In the genomic region with DNA sequence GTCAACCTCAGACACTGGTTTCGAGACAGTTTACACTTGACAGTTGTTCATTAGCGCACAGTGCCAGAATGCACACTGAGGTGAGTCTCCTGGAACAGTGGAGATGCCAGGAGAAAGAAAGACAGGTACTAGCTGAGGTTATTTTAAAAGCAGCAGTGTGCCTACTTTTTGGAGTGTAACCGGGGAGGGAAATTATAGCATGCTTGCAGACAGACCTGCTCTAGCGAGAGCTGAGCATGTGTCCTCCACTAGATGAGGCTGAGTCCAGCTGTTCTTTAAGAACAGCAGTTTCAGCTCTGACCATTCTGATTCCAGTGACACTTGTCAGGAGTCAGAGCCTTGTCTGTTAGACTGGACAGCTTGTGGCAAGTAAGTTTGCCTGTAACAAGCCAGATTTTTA, we compare ENCODE assay signal across 12 mouse cellular contexts. TPM values are rescaled to one million over a fixed set of nuclear protein-coding genes. Genes with fewer than 3 reads are reported as not detected.
DNase-seq lines count a peak whose midpoint lies in the region; ATAC-seq and TF ChIP-seq lines count a peak whose summit lies in the region.
"Had no signal": no experiment of that assay in that cellular context is flagged by ENCODE, and none has a peak within 500 bp of the region (broad histone marks: within the 10 kb centered on the region; RNA-seq: fewer than 3 reads in every experiment).

No protein-coding gene starts in this region.

- peaks cover 8% of the 10 kb centered on the region for H3K4me1 ChIP-seq in heart, adult 2 months (ENCODE audit: control insufficient read depth, insufficient read depth, low read length)
- H3K4me1 ChIP-seq in lung, adult 2 months (ENCODE audit: control insufficient read depth, insufficient read depth, low read length): no peaks in the 10 kb centered on the region
- H3K4me1 ChIP-seq in hindbrain, embryonic 13.5 days (replicated peaks): peaks cover 13% of the 10 kb centered on the region
- peaks cover 6% of the 10 kb centered on the region; the same call in 1 of the 2 replicates for H3K4me1 ChIP-seq in stomach, embryonic 15.5 days
- 0 out of 2 replicates have a peak, but pooled peaks cover 7% of the 10 kb centered on the region for H3K4me1 ChIP-seq in liver, embryonic 12.5 days

- H3K27ac ChIP-seq in heart, adult 2 months: peak overlapping the region; percentile 95
- no peak overlapping the region for H3K27ac ChIP-seq in hindbrain, embryonic 13.5 days
- H3K27ac ChIP-seq in stomach, embryonic 15.5 days: no peak overlapping the region
- H3K27ac ChIP-seq in liver, embryonic 12.5 days: no peak overlapping the region

- H3K36me3 ChIP-seq in heart, adult 2 months (ENCODE audit: control insufficient read depth, insufficient read depth, low read length): peaks cover 15% of the 10 kb centered on the region
- H3K36me3 ChIP-seq in hindbrain, embryonic 13.5 days: no peaks in the 10 kb centered on the region
- H3K36me3 ChIP-seq in stomach, embryonic 15.5 days: no peaks in the 10 kb centered on the region
- H3K36me3 ChIP-seq in liver, embryonic 12.5 days: no peaks in the 10 kb centered on the region

- H3K9ac ChIP-seq in heart, adult 2 months (ENCODE audit: low read depth, low read length): peak overlapping the region; percentile 47
- no peak overlapping the region for H3K9ac ChIP-seq in hindbrain, embryonic 13.5 days
- H3K9ac ChIP-seq in stomach, embryonic 15.5 days: no peak overlapping the region
- no peak overlapping the region for H3K9ac ChIP-seq in liver, embryonic 12.5 days

- peak; percentile 35; the same call in 1 of the 2 replicates for TF ChIP-seq POLR2A in heart, adult 2 months (IDR thresholded peaks at IDR 0.05; ENCODE audit: insufficient read depth, low read depth, low read length)
- TF ChIP-seq POLR2A in lung, adult 2 months (IDR thresholded peaks at IDR 0.05; ENCODE audit: borderline replicate concordance, extremely low read depth, low read depth, low read length): peak; percentile 37; the same call in 1 of the 2 replicates

- intact Hi-C loops in heart, adult 2 months (cut with DNase I): no loop called here

- no peak for TF ChIP-seq CTCF in heart, adult 2 months (IDR thresholded peaks at IDR 0.05)
- no peak for TF ChIP-seq CTCF in lung, adult 2 months (IDR thresholded peaks at IDR 0.05; ENCODE audit: insufficient read depth, low read length)

- H3K4me2 ChIP-seq in hindbrain, embryonic 13.5 days: peak overlapping the region; percentile 6; the same call in 1 of the 2 replicates
- H3K4me2 ChIP-seq in stomach, embryonic 15.5 days: peak overlapping the region; percentile 81; the same call in 1 of the 2 replicates
- no peak overlapping the region for H3K4me2 ChIP-seq in liver, embryonic 12.5 days

- DNase-seq in heart, adult 2 months: no peak
- DNase-seq in heart, adult 9 months (ENCODE audit: low spot score in 2 of 2): no peak
- DNase-seq in lung, adult 2 months: no peak
- no peak for DNase-seq in lung, postnatal 25 days (ENCODE audit: low spot score)
- DNase-seq in gastrocnemius, adult 18-20 months (ENCODE audit: low spot score): no peak

- 67% methylated on average over 4 of the region's 4 CpGs for WGBS in heart, adult 2 months
- WGBS in lung, adult 2 months: 65% methylated on average over 4 of the region's 4 CpGs
- 81% methylated on average over 4 of the region's 4 CpGs for WGBS in hindbrain, embryonic 13.5 days
- WGBS in stomach, embryonic 15.5 days: 71% methylated on average over 4 of the region's 4 CpGs
- 77% methylated on average over 4 of the region's 4 CpGs for WGBS in liver, embryonic 12.5 days (ENCODE audit: insufficient replicate concordance)

- H3K4me3 ChIP-seq in heart, adult 2 months: peak overlapping the region; percentile 63
- H3K4me3 ChIP-seq in lung, adult 2 months (replicated peaks; ENCODE audit: extremely low read depth, low read depth, low read length): no peak overlapping the region
- no peak overlapping the region for H3K4me3 ChIP-seq in hindbrain, embryonic 13.5 days
- H3K4me3 ChIP-seq in stomach, embryonic 15.5 days (replicated peaks): peak overlapping the region; percentile 65; the same call in 1 of the 2 replicates
- H3K4me3 ChIP-seq in liver, embryonic 12.5 days: no peak overlapping the region
- H3K4me3 ChIP-seq: erythroblast, embryonic 14.5 days had no signal

- no peak for TF ChIP-seq EP300 in heart, adult 2 months (IDR thresholded peaks at IDR 0.05; ENCODE audit: insufficient read depth, low read depth, low read length)

- H3K9me3 ChIP-seq in hindbrain, embryonic 13.5 days: no peaks in the 10 kb centered on the region
- no peaks in the 10 kb centered on the region for H3K9me3 ChIP-seq in stomach, embryonic 15.5 days
- 0 out of 2 replicates have a peak, but pooled peaks cover 3% of the 10 kb centered on the region for H3K9me3 ChIP-seq in liver, embryonic 12.5 days (replicated peaks)

- ATAC-seq in hindbrain, embryonic 13.5 days (ENCODE audit: low FRiP score): no peak
- ATAC-seq in stomach, embryonic 15.5 days (ENCODE audit: insufficient read depth, low FRiP score, low read depth): no peak
- no peak for ATAC-seq in liver, embryonic 12.5 days
- ATAC-seq: inflammation-experienced regulatory T-cells, adult 6 months had no signal

- no peaks in the 10 kb centered on the region for H3K27me3 ChIP-seq in heart, adult 2 months (ENCODE audit: control insufficient read depth, insufficient read depth, low read length)
- H3K27me3 ChIP-seq in hindbrain, embryonic 13.5 days: 0 out of 2 replicates have a peak, but pooled peaks cover 7% of the 10 kb centered on the region
- no peaks in the 10 kb centered on the region for H3K27me3 ChIP-seq in stomach, embryonic 15.5 days (replicated peaks)
- peaks cover 45% of the 10 kb centered on the region for H3K27me3 ChIP-seq in liver, embryonic 12.5 days (replicated peaks)

- no peaks in the 10 kb centered on the region for H3K79me2 ChIP-seq in heart, adult 2 months (replicated peaks; ENCODE audit: control insufficient read depth, insufficient read depth, low read length)

RNA-seq across cellular contexts. Expression of gene Ccn2, which starts 2.5 kb away (rescaled TPM):
- total RNA-seq in heart, adult 2 months (2021): 100 to 1,000 TPM in 1 of 2 experiments, 10 to 100 TPM in 1; 62.8 to 108 TPM
- 93.2 and 141 TPM in 2 replicates for polyA plus RNA-seq in heart, adult 2 months (2012; rRNA removed)
- 199 and 433 TPM in 2 replicates for polyA plus RNA-seq in lung, adult 2 months (2012; rRNA removed)
- polyA plus RNA-seq in hindbrain, embryonic 13.5 days (2015; fragmentation: Nextera tagmentation; extraction: Ambion mirVana): 3.2 and 3.8 TPM in 2 replicates
- 11.4 and 15.6 TPM in 2 replicates for polyA plus RNA-seq in stomach, embryonic 15.5 days (2015; fragmentation: Nextera tagmentation; extraction: Ambion mirVana)
- 10 to 100 TPM; 16.5 to 53.2 TPM for total RNA-seq in gastrocnemius, adult 18-20 months (2021)
- polyA plus RNA-seq in liver, embryonic 12.5 days (2016; fragmentation: Nextera tagmentation; extraction: Ambion mirVana): 1.4 and 2.3 TPM in 2 replicates
- total RNA-seq: megakaryocyte-erythroid progenitor cell, adult 5-6 weeks; MEL had no signal
- polyA plus RNA-seq: erythroblast, embryonic 14.5 days; inflammation-experienced regulatory T-cells, adult 6 months had no signal

Comparison
In these comparisons a context has a peak if more than half of its experiments do, and no peak if none do; other contexts are left out.
1. H3K4me3 ChIP-seq: peak in heart, adult 2 months (single experiment) and stomach, embryonic 15.5 days (single experiment); none in lung, adult 2 months (single experiment), hindbrain, embryonic 13.5 days (single experiment) and liver, embryonic 12.5 days (single experiment).